Mouse (Mus musculus): ENCODE measurements around the gene Gm2000. TPM values are rescaled to one million over a fixed set of nuclear protein-coding genes. Genes with fewer than 3 reads are reported as not detected.

Gm2000 gene
- total RNA-seq (2012; rRNA removed) (475 and 885 TPM in 2 replicates), total RNA-seq (2014; rRNA removed) (1,436 and 1,655 TPM in 2 replicates), polyA plus RNA-seq (2012; ENCODE audit: insufficient read length, low read depth) (2,494 and 2,614 TPM in 2 replicates)

DNA sequence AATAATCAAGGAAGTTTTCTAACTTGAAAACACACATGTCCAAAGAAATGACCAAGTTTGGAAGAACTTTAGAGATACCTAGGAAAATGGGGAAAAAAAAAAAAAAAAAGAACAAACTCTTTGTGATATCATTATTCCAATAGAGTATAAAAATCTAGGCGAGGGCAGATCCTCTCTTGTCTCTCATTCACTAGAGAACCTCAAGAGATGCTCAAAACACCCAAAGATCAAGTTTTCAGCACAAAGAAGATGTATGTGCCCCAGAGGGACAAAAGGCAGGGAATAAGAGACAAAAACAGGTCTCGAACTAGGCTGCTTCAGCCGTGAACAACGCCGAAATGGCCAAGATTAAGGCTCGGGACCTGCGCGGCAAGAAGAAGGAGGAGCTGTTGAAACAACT, at the start of gene Gm2000:
Gm2000 (plus strand) TSS at position 301 of the 400 bp plus-strand sequence.
- H3K4me3 ChIP-seq (replicated peaks in 1 of 3; ENCODE audit: low read depth in 2 of 3, low read length in 2 of 3, poor library complexity in 1 of 3), result no peak within 1 kb of the TSS
- H3K4me2 ChIP-seq (ENCODE audit: insufficient read depth, low read depth, poor library complexity, severe bottlenecking), result no peak within 1 kb of the TSS
- in situ Hi-C loops (cut with MboI; ENCODE audit: low pct_ligation_motif_present, low pct_unique_long_range_greater_than_20kb, low sequenced_read_pairs) (no loop called here), dilution Hi-C loops (cut with MboI; ENCODE audit: extremely low pct_ligation_motif_present, extremely low pct_unique_long_range_greater_than_20kb, low sequenced_read_pairs) (no loop called here)
- no peak for DNase-seq (ENCODE audit: extremely low read depth)
- no peaks in the 10 kb centered on the region for H3K9me3 ChIP-seq (replicated peaks; ENCODE audit: low read length)
- H3K9ac ChIP-seq (ENCODE audit: insufficient read depth, low read depth), result no peak within 1 kb of the TSS
- no peaks in the 10 kb centered on the region for H3K4me1 ChIP-seq (ENCODE audit: control insufficient read depth in 1 of 2, insufficient read depth in 2 of 2)
- TF ChIP-seq MYC (IDR thresholded peaks at IDR 0.05; ENCODE audit: low read depth, low read length) (no peak), POLR2A (IDR thresholded peaks at IDR 0.05; ENCODE audit: low read depth, low read length) (no peak), RAD21 (IDR thresholded peaks at IDR 0.05; ENCODE audit: low read depth, low read length) (no peak), SIN3A (IDR thresholded peaks at IDR 0.05; ENCODE audit: low read length) (no peak), USF1 (IDR thresholded peaks at IDR 0.05; ENCODE audit: low read depth, low read length) (no peak), EP300 (IDR thresholded peaks at IDR 0.05; ENCODE audit: low read length) (no peak), CHD2 (IDR thresholded peaks at IDR 0.05; ENCODE audit: low read length) (no peak), CTCF (conservative IDR thresholded peaks at IDR 0.05 in 1 of 2, IDR thresholded peaks at IDR 0.05 in 1 of 2; ENCODE audit: low read depth in 2 of 2, low read length in 2 of 2) (no peak)
- no peaks in the 10 kb centered on the region for H3K79me2 ChIP-seq (replicated peaks; ENCODE audit: control insufficient read depth, extremely low read depth, insufficient read depth, poor library complexity, severe bottlenecking)
- H3K27me3 ChIP-seq (replicated peaks), result no peaks in the 10 kb centered on the region
- H3K36me3 ChIP-seq (replicated peaks in 1 of 2; ENCODE audit: control insufficient read depth in 1 of 2, insufficient read depth in 1 of 2, low read length in 1 of 2), result no peaks in the 10 kb centered on the region
- no peak within 1 kb of the TSS for H3K27ac ChIP-seq (ENCODE audit: insufficient read depth, low read depth)

DNA sequence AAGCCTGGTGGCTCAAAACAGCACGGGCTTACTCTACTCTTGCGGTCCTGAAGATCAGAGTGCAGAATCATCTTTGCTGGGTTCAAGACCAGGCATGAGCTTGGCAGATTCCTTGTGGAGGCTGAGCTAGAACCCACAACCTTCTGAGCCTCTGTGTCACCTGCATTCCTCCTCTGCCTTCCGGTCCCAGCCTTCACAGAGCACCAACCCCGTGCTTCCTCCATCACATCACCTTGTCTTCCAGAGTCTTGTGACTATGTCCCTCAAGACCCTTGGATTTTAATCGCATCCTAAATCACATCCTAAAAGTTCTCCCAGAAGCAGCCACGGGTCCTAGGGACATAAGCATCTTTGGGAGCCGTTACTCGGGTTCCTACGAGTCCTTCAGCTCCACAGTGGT, 42.7 kb upstream of the Gm2000 start:
- Histone ChIP-seq H3K36me3 (replicated peaks in 1 of 2; ENCODE audit: control insufficient read depth in 1 of 2, insufficient read depth in 1 of 2, low read length in 1 of 2) (no peaks in the 10 kb centered on the region), H3K4me2 (ENCODE audit: insufficient read depth, low read depth, poor library complexity, severe bottlenecking) (no peak overlapping the region), H3K4me3 (replicated peaks in 1 of 3; ENCODE audit: low read depth in 2 of 3, low read length in 2 of 3, poor library complexity in 1 of 3) (no peak overlapping the region), H3K27me3 (replicated peaks) (no peaks in the 10 kb centered on the region), H3K27ac (ENCODE audit: insufficient read depth, low read depth) (no peak overlapping the region), H3K4me1 (ENCODE audit: control insufficient read depth in 1 of 2, insufficient read depth in 2 of 2) (no peaks in the 10 kb centered on the region), H3K9ac (ENCODE audit: insufficient read depth, low read depth) (no peak overlapping the region), H3K9me3 (replicated peaks; ENCODE audit: low read length) (no peaks in the 10 kb centered on the region), H3K79me2 (replicated peaks; ENCODE audit: control insufficient read depth, extremely low read depth, insufficient read depth, poor library complexity, severe bottlenecking) (no peaks in the 10 kb centered on the region)
- dilution Hi-C loops (cut with MboI; ENCODE audit: extremely low pct_ligation_motif_present, extremely low pct_unique_long_range_greater_than_20kb, low sequenced_read_pairs) (no loop called here), in situ Hi-C loops (cut with MboI; ENCODE audit: low pct_ligation_motif_present, low pct_unique_long_range_greater_than_20kb, low sequenced_read_pairs) (no loop called here)
- no peak for DNase-seq (ENCODE audit: extremely low read depth)
- TF ChIP-seq ZNF384 (IDR thresholded peaks at IDR 0.05; ENCODE audit: low read depth, low read length), result no peak
- no peak for TF ChIP-seq CTCF (conservative IDR thresholded peaks at IDR 0.05 in 1 of 2, IDR thresholded peaks at IDR 0.05 in 1 of 2; ENCODE audit: low read depth in 2 of 2, low read length in 2 of 2)
- no peak for TF ChIP-seq MEF2A (IDR thresholded peaks at IDR 0.05; ENCODE audit: borderline replicate concordance, low read depth, low read length)
- TF ChIP-seq ZC3H11A (IDR thresholded peaks at IDR 0.05; ENCODE audit: low read depth, low read length), result no peak
- TF ChIP-seq TBP (conservative IDR thresholded peaks at IDR 0.05; ENCODE audit: low read depth, low read length), result no peak
- no peak for TF ChIP-seq MAFK (IDR thresholded peaks at IDR 0.05; ENCODE audit: insufficient replicate concordance, low read length)
- no peak for TF ChIP-seq ZKSCAN1 (IDR thresholded peaks at IDR 0.05; ENCODE audit: borderline replicate concordance, low read depth, low read length)
- no peak for TF ChIP-seq USF2 (conservative IDR thresholded peaks at IDR 0.05; ENCODE audit: low read depth, low read length)
- no peak for TF ChIP-seq HCFC1 (IDR thresholded peaks at IDR 0.05; ENCODE audit: low read depth, low read length)

All from CH12.LX (cell line).